Mouse (Mus musculus) cerebellum, adult 9-11 months (tissue): ENCODE measurements around the gene Nr5a2.

ENCODE experiments used
- DNase-seq: peaks from one replicate; pipeline ENCODE4 v3.0.0; 2022

Nr5a2 gene

DNA sequence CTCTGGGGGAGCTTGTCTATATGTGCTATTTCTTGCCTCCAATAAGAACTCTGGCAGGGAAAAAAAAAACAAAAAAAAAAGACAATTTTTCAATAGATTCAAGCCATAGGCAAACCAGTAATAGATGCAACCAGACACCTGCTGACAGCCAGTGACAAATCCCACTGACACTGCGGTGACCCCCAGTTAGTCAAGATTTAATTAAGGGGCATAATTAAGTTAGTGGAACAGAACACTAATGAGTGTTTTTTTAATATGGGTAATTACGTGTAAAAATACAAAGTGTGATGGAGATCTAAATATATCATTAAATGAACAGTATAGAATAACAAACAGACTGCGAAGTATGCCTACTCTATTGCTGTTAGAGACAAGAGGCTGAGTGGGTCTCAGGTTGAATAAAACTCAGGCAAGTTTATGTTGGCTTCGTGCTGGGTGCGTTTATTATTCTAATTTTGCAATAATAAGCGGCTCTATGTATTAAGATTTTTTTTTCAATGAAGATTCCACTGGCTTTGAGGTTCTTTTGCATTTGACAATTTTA, 50.7 kb downstream of the Nr5a2 start:
- no peak for DNase-seq

DNA sequence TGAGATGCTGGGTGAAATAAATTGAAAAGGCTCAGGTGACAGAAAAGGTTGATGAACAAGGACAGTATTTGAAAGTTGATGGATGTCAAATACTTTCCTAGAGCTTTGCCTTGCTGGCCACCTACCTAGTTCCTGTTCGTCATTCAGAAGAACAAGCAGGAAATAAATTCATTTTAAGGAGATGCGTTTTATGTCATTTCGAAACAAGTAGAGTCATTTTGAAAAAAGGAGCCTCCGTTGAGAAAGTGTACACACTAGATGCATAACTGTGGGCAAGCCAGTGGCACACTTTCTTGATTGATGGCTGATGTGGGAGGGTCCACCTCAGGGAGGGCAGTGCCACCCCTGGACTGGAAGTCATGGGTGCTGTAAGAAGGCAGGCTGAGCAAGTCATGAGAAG, 62.1 kb downstream of the Nr5a2 start:
- DNase-seq = no peak

DNA sequence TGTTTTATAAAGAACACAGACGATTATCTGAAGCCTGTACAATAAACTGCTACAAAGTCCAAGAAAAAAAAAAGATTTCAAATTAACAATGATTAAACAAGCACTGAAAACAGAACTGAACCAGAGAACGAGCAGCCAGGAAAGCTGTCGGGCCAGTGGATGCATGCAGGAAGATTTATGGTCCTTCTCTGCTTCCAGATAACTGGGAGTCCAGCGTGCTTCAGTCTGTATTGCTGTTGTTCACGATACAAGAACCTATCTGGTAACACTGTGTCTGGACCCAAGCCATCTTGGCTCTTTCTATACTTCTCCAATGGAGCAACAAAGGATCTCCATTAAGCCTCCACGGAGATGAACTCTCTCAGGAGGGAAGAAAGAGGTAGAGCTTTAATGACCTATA, 63.9 kb downstream of the Nr5a2 start:
- DNase-seq = no peak

DNA sequence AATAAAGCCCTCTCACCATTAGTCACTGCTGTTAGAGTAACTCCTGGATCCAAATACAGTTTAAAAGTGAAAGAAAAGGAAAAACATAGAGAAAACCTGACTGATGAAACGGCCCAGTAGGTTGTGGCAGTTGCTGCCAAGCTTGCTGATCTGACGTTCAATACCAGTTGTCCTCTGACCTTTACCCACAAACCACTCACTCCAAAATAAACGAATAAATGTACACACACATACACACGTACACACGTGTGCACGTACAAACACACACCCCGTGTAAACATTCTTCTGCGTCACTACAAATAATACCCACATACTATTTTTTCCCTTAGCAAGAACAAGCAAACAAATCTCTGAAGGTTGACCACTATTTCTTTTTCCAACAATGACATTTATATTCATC, 64.4 kb downstream of the Nr5a2 start:
- DNase-seq = no peak

DNA sequence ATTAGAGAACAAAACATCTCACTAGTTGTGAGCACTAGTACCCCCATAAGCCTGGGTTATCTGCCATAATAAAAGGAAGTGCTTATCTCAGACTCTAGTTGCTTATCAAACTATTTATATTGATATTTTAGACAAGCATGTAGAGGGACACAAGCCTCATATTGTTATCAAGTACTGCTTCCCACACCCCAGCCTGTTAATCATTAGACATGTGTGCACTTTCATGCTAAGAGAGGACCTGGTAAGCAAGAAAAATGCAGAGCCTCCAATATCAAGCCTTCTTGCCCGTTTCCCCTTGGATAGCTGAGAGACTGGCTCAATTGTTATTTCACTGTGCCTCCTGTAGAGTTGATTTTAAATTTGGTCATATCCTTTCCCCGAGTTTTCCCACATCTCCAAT, 65.5 kb downstream of the Nr5a2 start:
- no peak for DNase-seq

DNA sequence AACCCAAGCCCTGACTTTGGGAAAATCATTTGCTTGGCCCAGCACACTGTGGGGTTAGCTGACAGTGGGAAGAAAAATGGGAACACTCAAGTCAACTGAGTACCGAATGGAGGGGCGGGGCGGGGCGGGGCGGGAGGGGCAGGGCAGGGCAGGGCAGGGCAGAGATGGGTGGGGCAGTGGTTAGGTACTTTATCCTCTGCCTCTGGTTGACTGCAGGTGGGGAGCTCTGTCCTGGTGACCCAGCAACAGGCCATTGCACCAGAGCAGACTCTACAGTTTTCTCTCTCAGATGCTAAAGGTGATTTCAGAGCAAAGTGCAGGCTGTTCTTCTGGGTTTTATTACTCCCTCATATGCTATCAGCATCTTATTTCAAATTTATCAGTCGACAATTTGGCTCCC, 67.1 kb downstream of the Nr5a2 start:
- no peak for DNase-seq

DNA sequence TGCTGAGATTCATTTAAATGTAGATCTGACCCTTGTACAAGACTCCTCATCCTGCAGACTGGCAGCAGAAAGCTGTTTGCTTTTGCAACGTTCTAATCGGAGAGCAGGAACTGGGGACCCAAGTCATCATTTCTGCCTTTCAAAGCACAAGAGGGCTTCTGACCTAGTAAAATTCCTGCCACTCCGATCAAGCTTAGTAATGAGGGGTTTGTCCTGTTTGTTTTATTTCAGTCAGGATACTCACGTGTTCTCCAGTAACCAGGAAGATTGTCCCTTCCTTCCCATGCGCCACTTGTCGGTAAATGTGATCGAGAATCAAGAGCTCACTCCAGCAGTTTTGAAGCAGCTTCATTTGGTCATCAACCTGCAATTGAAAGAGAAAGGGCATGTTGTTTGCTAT, 69.8 kb downstream of the Nr5a2 start:
- DNase-seq = no peak

DNA sequence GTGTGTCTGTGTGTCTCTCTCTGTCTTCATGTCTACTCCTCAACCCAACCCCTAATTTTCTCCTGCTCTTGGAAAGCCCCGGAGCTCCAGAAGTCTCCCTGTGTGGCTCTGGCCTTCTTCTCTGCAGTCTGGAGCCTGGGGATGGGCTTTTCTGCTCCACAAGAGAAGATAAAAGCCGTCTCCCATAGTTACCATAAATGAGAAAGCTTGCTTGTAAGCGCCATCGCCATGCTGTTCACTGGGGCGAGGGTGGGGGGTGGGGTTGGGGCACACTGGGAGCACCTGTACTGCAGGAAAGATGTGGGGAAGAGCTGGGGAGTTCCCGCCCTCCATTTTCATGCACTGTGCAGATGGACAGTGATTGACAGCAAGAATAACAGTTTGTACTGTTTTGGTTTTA, 71.5 kb downstream of the Nr5a2 start:
- no peak for DNase-seq

DNA sequence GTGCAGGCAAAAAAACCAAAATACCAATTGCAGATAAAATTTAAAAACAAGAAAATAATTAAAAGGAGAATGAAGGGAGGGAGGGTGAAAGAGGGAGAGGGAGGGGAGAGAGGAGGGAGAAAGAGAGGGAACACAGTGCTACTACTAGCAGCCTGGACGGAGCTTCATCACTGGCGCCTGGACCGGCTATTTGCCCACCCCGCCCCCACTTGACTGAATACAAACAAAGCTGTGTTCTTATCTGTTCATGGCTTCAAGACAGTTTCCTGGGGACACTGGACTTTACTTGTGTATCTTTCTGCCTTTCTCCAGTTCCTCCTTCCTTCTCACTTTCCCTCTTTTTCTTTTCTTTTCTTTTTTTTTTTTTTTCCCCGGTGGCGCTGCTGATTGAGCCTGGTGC, 73.6 kb downstream of the Nr5a2 start:
- no peak for DNase-seq

DNA sequence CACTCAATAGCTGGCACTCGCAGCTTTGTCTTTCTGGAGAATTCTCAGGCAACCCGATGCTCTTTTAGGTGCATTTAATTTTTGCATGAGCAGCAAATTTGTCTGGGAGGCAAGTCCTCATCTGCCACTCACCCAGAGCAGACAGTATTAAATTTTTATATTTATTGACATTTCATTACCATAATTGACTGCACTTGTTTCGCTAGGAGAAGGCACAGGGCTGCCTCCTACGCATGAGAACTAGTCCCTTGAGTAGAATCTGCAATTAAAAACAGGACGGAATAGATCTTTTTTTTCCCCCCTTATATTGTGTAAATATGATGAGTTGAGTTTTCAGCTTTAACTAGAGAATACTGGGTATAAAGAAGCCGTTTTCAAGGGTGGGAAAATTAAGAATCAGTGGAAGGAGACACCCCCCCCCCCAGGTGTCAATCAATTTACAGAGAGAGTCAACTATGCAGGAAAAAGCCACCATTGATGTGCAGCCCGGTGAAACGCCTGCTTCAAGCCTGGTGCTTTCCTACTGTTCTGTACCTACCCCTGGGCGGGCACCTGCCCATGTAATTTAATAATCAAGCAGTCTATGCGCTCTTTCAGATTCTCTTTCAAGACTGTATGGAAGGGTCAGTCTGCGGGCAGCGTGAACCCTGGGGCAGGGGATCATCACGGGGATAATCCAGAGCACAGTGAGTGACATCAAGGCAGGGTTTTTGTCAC, 76.6 kb downstream of the Nr5a2 start:
- DNase-seq = no peak

DNA sequence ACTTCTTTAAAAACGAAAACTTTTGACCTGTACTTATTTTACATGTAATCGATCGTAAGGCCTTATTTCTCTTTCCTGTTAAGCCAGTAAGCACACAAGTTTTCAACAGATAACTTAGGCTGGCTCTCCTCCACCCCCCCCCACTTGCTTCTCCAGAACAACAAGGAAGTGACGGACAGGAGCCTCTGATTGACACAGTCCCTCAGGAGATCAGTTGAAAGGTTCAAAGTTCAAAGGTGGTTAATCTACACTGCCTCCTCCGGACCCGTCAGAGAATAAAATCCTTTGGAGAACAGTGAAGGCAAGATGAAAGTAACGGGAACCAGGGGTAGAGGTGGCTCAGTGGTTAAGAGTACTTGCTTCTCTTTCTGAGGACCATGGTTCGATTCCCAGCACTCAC, 80.0 kb downstream of the Nr5a2 start:
- DNase-seq = no peak

DNA sequence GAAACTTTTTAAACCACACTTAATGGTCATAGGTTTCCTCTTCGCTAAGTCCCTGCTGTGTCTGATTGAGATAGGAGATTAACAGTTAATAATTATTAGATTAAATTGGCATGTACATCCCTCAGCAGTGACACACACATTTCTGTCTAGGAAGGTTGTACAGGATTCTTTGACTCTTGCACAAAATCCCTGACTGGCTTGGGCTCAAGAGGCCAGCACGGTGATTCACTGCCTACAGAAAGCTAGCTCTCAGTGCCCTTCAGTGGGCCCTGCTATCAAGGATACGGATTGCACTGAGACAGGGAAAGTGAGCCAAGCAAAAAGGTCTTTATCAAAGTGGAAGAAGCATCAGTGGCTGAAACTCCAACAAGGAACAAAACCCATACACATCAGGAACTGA, 85.2 kb downstream of the Nr5a2 start:
- DNase-seq = no peak

DNA sequence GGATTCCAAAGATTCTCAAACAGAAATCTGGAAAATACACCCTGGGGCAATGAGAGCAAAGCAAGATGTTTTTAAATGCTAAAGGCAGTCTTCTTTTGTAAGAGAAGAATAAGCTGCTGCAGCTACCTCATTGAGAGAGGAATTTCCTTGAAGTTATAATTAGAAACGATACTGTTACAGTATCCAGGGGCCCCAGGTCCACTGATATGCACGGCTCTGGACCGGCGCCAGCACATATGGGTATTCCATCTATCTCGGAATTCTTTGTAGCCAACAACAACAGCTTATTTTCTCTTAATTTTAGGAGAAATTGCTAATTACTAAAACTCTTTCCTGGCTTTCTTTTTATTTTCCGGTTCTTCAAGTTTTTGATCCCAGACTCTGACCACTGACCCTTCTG, 91.3 kb downstream of the Nr5a2 start:
- no peak for DNase-seq

DNA sequence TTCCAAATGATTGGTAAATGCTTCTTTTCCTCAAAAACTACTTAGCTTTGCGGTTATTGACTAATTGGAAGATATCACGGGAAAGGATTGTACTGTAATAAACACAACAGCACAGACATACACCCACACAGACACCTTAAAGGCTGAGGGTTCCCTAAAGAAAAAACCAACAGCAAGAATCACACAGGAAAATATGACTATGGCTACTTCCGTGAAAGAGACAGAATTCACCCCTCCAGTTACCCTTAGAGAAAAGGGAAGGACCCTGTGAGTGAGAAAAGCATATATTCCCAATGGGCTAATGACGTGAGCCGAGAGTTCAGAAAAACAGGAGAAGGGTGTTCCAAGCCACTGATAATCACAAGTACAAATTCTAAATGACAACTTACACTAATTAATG, 92.0 kb downstream of the Nr5a2 start:
- no peak for DNase-seq

DNA sequence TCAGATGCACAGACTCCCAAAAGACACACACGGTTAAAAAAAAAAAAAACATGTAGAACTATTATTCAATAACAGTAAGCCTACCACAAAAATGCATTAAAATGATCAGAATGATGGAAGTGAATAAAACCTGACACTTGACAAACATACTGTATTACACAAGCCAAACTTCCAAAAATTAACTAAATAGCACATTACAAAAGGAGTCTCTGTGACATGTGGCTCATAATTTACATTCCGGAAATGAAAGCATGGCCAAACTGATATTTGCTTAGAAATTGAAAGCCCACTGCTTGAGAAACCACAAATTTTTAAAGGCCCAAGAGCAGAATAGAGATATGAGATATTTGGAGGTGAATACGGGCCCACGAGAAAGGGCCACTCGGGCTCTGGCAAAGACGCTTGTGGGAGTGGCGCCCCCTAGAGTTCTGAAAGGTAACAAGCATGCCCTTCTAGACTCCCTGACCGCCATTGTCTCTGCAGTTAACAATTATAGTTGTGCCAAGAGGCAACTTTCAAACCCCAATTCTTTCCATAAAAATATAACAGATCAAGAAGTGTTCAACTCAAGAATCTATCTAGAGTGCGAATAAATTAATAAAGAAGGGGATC, 93.7 kb downstream of the Nr5a2 start:
- DNase-seq = no peak

DNA sequence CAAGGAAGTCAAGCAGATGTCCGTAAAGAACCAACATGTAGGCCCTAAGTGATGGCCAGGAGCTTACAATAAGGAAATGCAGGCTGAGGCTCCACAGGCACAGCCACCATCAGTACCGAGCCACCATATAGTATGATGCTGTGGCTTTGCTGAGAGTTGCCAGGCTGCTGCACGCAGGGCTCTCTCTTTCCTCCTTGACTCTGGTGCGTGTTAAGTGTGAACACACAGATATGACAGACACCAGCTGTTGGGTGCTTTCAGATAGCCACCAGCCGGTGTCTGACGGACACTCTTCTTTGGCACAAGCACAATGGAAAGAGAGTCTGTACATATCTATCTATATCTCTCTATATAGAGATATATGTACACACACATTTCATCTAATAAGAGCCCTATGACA, 97.0 kb downstream of the Nr5a2 start:
- DNase-seq = no peak

DNA sequence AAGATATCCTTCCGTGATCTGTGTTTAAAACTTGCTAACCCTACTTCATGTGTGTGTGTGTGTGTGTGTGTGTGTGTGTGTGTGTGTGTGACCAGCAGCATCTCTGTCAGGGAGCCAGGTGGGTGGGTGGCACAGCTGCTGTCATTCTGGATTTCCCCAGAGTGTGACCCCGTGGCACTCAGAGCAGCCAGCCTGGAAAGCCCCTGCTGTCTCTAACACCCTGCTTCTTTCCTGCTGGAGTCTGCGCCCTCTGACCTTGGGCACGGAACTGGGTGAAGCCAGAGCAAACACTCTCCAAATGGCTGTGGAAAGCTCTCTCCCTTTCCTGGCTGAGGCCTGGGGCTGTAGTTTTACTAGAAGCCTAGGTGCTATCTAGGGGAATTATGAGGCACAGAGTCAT, 100.8 kb downstream of the Nr5a2 start:
- no peak for DNase-seq

DNA sequence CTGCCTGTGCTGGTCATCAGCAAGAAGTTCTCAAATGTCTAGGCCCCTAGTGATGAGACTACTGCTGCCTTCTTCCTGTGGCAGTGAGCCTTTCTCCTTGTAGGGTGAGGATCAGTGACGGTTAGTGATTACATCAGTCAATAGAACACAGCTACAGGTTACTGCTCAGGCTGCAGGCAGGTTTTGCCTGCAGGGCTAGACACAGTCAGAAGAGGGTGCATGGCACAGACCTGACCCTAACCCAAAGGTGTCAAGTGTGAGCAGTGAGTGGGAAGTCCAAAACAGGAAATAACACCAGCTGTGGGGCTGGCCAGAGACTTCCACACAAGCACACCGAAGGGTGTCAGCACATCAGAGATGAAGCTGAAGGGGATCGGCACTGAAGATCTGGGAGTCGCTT, 101.5 kb downstream of the Nr5a2 start:
- no peak for DNase-seq

DNA sequence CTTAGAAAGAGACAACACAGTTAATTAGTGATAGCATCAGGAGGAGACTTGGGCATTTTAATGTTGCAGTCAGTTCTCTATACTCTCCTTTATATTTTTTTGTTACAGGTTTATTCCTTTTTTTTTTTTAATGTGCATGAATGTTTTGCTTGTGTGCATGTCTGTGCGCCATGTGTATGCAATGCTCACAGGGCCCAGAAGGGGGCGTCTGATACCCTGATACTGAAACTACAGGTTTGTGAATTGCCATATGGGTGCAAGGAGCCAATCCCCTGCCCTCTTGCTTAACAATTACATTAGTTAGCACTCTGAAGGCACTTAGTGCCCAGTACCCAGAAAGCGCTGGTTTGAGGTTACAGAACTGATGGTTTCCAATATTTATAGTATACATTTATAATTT, 104.1 kb downstream of the Nr5a2 start:
- no peak for DNase-seq

DNA sequence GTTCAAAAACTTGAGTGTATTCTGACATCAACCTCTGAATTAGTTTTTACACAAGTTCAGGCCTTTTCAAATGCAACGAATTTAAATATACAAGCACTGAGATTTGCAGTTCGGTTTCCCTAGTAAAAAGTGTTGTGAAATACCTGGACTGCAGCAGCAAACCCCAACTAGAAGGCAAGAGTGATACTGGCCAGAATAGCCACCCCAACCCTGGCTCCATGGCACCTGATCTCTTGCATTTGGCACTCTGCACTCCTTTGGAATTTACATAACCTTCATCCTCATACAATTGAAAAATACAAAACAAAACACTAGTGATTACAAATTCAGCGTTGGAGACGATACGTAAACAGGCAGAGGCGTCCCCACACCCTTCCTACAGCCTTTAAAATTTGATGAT, 111.5 kb downstream of the Nr5a2 start:
- no peak for DNase-seq

DNA sequence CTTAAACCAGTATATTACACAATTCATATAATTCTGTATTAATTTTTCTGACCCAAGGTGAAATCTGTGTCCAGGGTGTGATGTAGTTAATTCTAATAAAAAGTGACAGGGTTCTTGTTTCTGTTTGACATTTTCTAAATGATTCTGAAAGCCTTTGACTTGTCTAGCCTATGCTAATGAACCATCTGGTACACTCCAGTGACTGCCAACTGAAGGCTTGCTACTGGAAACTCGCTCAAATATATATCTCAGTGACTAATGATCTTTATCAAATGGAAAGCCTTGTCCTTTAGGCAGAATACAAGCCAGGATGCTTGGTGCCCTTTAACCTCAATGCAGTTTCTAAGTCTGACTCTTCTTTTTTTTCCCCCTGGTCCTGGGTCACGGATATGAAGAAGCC, 114.2 kb downstream of the Nr5a2 start:
- no peak for DNase-seq

DNA sequence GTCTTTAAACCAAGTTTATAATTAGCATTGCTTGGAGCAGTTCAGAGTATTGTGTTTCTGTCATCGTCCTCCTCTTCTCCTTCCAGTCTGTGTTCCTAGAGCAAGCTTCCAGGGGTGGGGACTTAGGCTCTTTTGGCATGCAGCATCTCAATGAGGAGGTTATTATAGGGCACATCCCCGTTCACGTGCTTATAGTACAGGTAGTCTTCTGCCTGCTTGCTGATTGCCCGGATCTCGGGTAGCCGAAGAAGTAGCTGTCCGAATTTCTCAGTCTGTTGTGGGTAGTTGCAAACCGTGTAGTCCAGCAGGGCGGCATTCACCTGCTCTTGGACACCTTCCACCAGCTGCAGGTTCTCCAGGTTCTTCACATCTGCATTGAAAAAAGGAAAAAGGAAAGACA, 114.9 kb downstream of the Nr5a2 start:
- no peak for DNase-seq

DNA sequence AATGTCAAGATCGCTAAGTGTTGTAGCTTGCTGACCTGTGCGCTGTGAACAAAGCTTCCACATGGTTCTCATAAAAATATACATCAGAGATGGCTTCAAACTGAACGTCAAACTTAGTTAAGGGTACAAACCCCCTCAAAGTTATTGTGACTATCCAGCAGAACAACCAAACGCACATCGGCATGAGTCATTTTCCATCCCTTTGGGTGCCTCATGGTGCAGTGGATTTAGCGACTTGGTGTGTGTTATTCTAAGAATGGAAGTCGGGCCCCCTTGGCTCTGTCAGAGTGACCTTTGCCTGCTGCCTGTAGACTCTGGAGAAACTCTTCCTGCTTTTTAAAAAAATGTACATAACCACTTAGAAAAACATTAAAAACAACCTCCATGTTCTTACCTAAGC, 119.7 kb downstream of the Nr5a2 start:
- no peak for DNase-seq

DNA sequence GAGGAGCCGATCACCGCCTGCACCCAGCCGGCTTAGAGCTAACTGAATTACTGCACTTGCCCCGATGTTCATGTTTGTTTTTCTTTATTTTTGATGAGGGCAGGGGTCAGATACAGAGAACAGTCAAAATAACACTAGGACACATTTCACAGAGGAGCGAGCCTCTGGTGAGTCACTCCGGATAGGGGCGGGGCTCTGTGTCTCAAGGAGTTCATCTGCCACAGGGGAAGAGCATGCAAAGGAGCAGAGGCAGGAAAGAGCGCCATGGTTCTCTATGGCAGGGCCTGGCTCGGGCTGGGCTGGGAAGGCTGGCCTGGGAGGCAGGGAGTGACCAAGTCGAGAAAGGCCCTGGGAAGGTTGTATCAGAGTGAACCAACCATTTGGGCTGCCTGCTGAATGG, 121.0 kb downstream of the Nr5a2 start:
- DNase-seq = no peak
